In genomic region chr1:106601247-106601646, GRCm38 (mm10) we compare ENCODE assay signal across 29 mouse cellular contexts.
A peak's percentile ranks its signal among the peaks of the same experiment; 100 is the strongest.
DNase-seq lines count a peak whose midpoint lies in the region; ATAC-seq and TF ChIP-seq lines count a peak whose summit lies in the region.
"Had no signal": no experiment of that assay in that cellular context is flagged by ENCODE, and none has a peak within 500 bp of the region (broad histone marks: within the 10 kb centered on the region; RNA-seq: fewer than 3 reads in every experiment).

No protein-coding gene starts in this region.

- no peaks in the 10 kb centered on the region for H3K36me3 ChIP-seq in spleen, adult 2 months (ENCODE audit: control insufficient read depth, insufficient read depth, low read length)
- H3K36me3 ChIP-seq in MEL (ENCODE audit: control insufficient read depth in 1 of 2, insufficient read depth in 2 of 2, low read length in 2 of 2): no peaks in the 10 kb centered on the region
- no peaks in the 10 kb centered on the region for H3K36me3 ChIP-seq in liver, embryonic 11.5 days (ENCODE audit: control insufficient read depth, insufficient read depth, low read length)
- H3K36me3 ChIP-seq in hindbrain, embryonic 16.5 days (ENCODE audit: control insufficient read depth, insufficient read depth, low read length): no peaks in the 10 kb centered on the region
- H3K36me3 ChIP-seq: embryonic facial prominence, embryonic 12.5 days; embryonic facial prominence, embryonic 15.5 days; heart, embryonic 12.5 days; heart, embryonic 15.5 days; hindbrain, embryonic 12.5 days; hindbrain, embryonic 15.5 days had no signal

- H3K4me2 ChIP-seq in liver, embryonic 11.5 days: no peak overlapping the region
- H3K4me2 ChIP-seq in hindbrain, embryonic 16.5 days (ENCODE audit: low read length): no peak overlapping the region
- H3K4me2 ChIP-seq: embryonic facial prominence, embryonic 12.5 days; embryonic facial prominence, embryonic 15.5 days; heart, embryonic 12.5 days; heart, embryonic 15.5 days; hindbrain, embryonic 12.5 days; hindbrain, embryonic 15.5 days had no signal

- H3K27me3 ChIP-seq in spleen, adult 2 months (ENCODE audit: control insufficient read depth, insufficient read depth, low read length): no peaks in the 10 kb centered on the region
- H3K27me3 ChIP-seq in MEL (ENCODE audit: control insufficient read depth in 1 of 2, insufficient read depth in 2 of 2, low read length in 2 of 2): peaks cover 2 to 3% of the 10 kb centered on the region in 2 experiments; a peak in 2 of 4 replicates
- H3K27me3 ChIP-seq in liver, embryonic 11.5 days (replicated peaks; ENCODE audit: control insufficient read depth, insufficient read depth, low read length): no peaks in the 10 kb centered on the region
- no peaks in the 10 kb centered on the region for H3K27me3 ChIP-seq in hindbrain, embryonic 16.5 days (replicated peaks; ENCODE audit: control insufficient read depth, insufficient read depth, low read length)
- H3K27me3 ChIP-seq: embryonic facial prominence, embryonic 12.5 days; embryonic facial prominence, embryonic 15.5 days; heart, embryonic 12.5 days; heart, embryonic 15.5 days; hindbrain, embryonic 12.5 days; hindbrain, embryonic 15.5 days had no signal

- TF ChIP-seq EP300 in MEL (IDR thresholded peaks at IDR 0.05; ENCODE audit: low read depth in 1 of 2, low read length in 2 of 2): no peak

- TF ChIP-seq CTCF in spleen, adult 2 months (IDR thresholded peaks at IDR 0.05; ENCODE audit: extremely low read depth, insufficient read depth, insufficient read length, insufficient replicate concordance): no peak
- no peak for TF ChIP-seq CTCF in MEL (IDR thresholded peaks at IDR 0.05 in 2 of 3, conservative IDR thresholded peaks at IDR 0.05 in 1 of 3; ENCODE audit: control insufficient read depth in 1 of 3, insufficient read depth in 1 of 3, low read depth in 2 of 3, low read length in 3 of 3, poor library complexity in 1 of 3, severe bottlenecking in 1 of 3)

- WGBS in spleen, adult 2 months: 77% methylated on average over 4 of the region's 4 CpGs
- WGBS in liver, embryonic 11.5 days: 80% methylated on average over 4 of the region's 4 CpGs
- 92% methylated on average over 4 of the region's 4 CpGs for WGBS in hindbrain, embryonic 16.5 days

- H3K79me2 ChIP-seq in MEL (ENCODE audit: control insufficient read depth, insufficient read depth, low read length, poor library complexity): no peaks in the 10 kb centered on the region; the same call in 1 of the 2 replicates

- H3K9me3 ChIP-seq in MEL (replicated peaks; ENCODE audit: insufficient read depth, low read length): no peaks in the 10 kb centered on the region
- no peaks in the 10 kb centered on the region for H3K9me3 ChIP-seq in liver, embryonic 11.5 days (ENCODE audit: control insufficient read depth, low read length)
- H3K9me3 ChIP-seq in hindbrain, embryonic 16.5 days (ENCODE audit: control insufficient read depth, low read length): no peaks in the 10 kb centered on the region
- H3K9me3 ChIP-seq: embryonic facial prominence, embryonic 12.5 days; embryonic facial prominence, embryonic 15.5 days; heart, embryonic 12.5 days; heart, embryonic 15.5 days; hindbrain, embryonic 12.5 days; hindbrain, embryonic 15.5 days had no signal

- H3K4me3 ChIP-seq in spleen, adult 2 months (ENCODE audit: extremely low read depth, insufficient read depth, insufficient read length): no peak overlapping the region
- H3K4me3 ChIP-seq in MEL (ENCODE audit: control insufficient read depth in 1 of 2, insufficient read depth in 1 of 2, low read depth in 2 of 2, low read length in 2 of 2): no peak overlapping the region
- H3K4me3 ChIP-seq in liver, embryonic 11.5 days (ENCODE audit: low read depth, low read length): no peak overlapping the region
- H3K4me3 ChIP-seq in hindbrain, embryonic 16.5 days (ENCODE audit: low read length): no peak overlapping the region
- H3K4me3 ChIP-seq: embryonic facial prominence, embryonic 12.5 days; embryonic facial prominence, embryonic 15.5 days; gastrocnemius, adult 2 months; heart, embryonic 12.5 days; heart, embryonic 15.5 days; hindbrain, embryonic 12.5 days; hindbrain, embryonic 15.5 days had no signal

- peak overlapping the region; percentile 64 for H3K27ac ChIP-seq in spleen, adult 2 months (ENCODE audit: insufficient read depth, low read length)
- H3K27ac ChIP-seq in MEL (ENCODE audit: control insufficient read depth, low read depth, low read length): no peak overlapping the region
- H3K27ac ChIP-seq in liver, embryonic 11.5 days (ENCODE audit: low read depth, low read length): no peak overlapping the region
- no peak overlapping the region for H3K27ac ChIP-seq in hindbrain, embryonic 16.5 days (ENCODE audit: low read depth, low read length)
- H3K27ac ChIP-seq: embryonic facial prominence, embryonic 12.5 days; embryonic facial prominence, embryonic 15.5 days; gastrocnemius, adult 2 months; heart, embryonic 15.5 days; hindbrain, embryonic 12.5 days; hindbrain, embryonic 15.5 days had no signal

- H3K9ac ChIP-seq in MEL (ENCODE audit: control insufficient read depth, low read depth, low read length, poor library complexity, severe bottlenecking): no peak overlapping the region
- no peak overlapping the region for H3K9ac ChIP-seq in liver, embryonic 11.5 days (ENCODE audit: low read depth, low read length)
- H3K9ac ChIP-seq in hindbrain, embryonic 16.5 days (ENCODE audit: low read depth, low read length): no peak overlapping the region
- H3K9ac ChIP-seq: embryonic facial prominence, embryonic 12.5 days; embryonic facial prominence, embryonic 15.5 days; forebrain, postnatal 0 days; heart, embryonic 12.5 days; heart, embryonic 15.5 days; hindbrain, embryonic 12.5 days; hindbrain, embryonic 15.5 days had no signal

- no peak for TF ChIP-seq RAD21 in MEL (IDR thresholded peaks at IDR 0.05; ENCODE audit: low read depth, low read length)

- TF ChIP-seq POLR2A in spleen, adult 2 months (IDR thresholded peaks at IDR 0.05; ENCODE audit: low read depth, low read length): no peak
- no peak for TF ChIP-seq POLR2A in MEL (IDR thresholded peaks at IDR 0.05; ENCODE audit: control insufficient read depth in 1 of 2, insufficient read depth in 1 of 2, low read depth in 1 of 2, low read length in 2 of 2, poor library complexity in 1 of 2)

- no peak for DNase-seq in spleen, adult 2 months (ENCODE audit: low read depth in 1 of 2, low spot score in 2 of 2)
- DNase-seq in spleen, postnatal 10 days (ENCODE audit: low spot score in 2 of 2): no peak
- DNase-seq in CD4-positive helper T cell, adult 2 months (ENCODE audit: low read depth, low spot score): peak; percentile 39
- DNase-seq in MEL (ENCODE audit: low read depth, low spot score) (no peak), liver (no peak)
- no peak for DNase-seq in liver, embryonic 11.5 days (ENCODE audit: low spot score)
- DNase-seq: adrenal gland, adult 2 months; adrenal gland, postnatal 14 days; B cell, adult 2 months; cerebellum, adult 11 months; cerebellum, adult 2 months; cerebellum, adult 9-11 months; cerebellum, postnatal 25 days; forebrain, postnatal 0 days; gastrocnemius, adult 2 months; gastrocnemius, postnatal 14 days; heart, adult 18-20 months; heart, postnatal 10 days; heart, postnatal 4 days had no signal

- ATAC-seq in inflammation-experienced regulatory T-cells, adult 6 months: peak; percentile 29
- no peak for ATAC-seq in liver, embryonic 11.5 days (replicated peaks; ENCODE audit: low FRiP score)
- no peak for ATAC-seq in hindbrain, embryonic 16.5 days
- ATAC-seq: forebrain, embryonic 14.5 days; forebrain, postnatal 0 days; intestine, postnatal 0 days had no signal

- H3K4me1 ChIP-seq in spleen, adult 2 months (ENCODE audit: control insufficient read depth, insufficient read depth, insufficient read length): peaks cover 6% of the 10 kb centered on the region; the same call in 1 of the 2 replicates
- H3K4me1 ChIP-seq in MEL (ENCODE audit: control insufficient read depth in 1 of 2, insufficient read depth in 2 of 2, low read length in 2 of 2): no peaks in the 10 kb centered on the region
- no peaks in the 10 kb centered on the region; the same call in 1 of the 2 replicates for H3K4me1 ChIP-seq in liver, embryonic 11.5 days (replicated peaks; ENCODE audit: control insufficient read depth, insufficient read depth, low read length)
- H3K4me1 ChIP-seq in hindbrain, embryonic 16.5 days (ENCODE audit: control insufficient read depth, insufficient read depth, low read depth, low read length): peaks cover 10% of the 10 kb centered on the region

TF ChIP-seq in MEL, 35 proteins besides CTCF, POLR2A, EP300 and RAD21:
- TF ChIP-seq TCF12 (IDR thresholded peaks at IDR 0.05; ENCODE audit: low read depth, low read length) (no peak), MAFK (IDR thresholded peaks at IDR 0.05; ENCODE audit: borderline replicate concordance, low read depth, low read length) (no peak), KAT2A (conservative IDR thresholded peaks at IDR 0.05; ENCODE audit: low read depth, low read length) (no peak), USF1 (IDR thresholded peaks at IDR 0.05; ENCODE audit: low read depth, low read length) (peak; percentile 64; the same call in 1 of the 2 replicates)
